Mouse (Mus musculus): ENCODE data around the gene Scd3. TPM values are rescaled to one million over a fixed set of nuclear protein-coding genes. Genes with fewer than 3 reads are reported as not detected.
"Not testable (repeated sequence)": the region's sequence is repeated elsewhere in the genome, so short reads cannot be mapped to it uniquely, and the experiment has no call there.

Scd3 gene
- total RNA-seq, 2 experiments from 2014 or later: 1.9 to 3.0 TPM

DNA sequence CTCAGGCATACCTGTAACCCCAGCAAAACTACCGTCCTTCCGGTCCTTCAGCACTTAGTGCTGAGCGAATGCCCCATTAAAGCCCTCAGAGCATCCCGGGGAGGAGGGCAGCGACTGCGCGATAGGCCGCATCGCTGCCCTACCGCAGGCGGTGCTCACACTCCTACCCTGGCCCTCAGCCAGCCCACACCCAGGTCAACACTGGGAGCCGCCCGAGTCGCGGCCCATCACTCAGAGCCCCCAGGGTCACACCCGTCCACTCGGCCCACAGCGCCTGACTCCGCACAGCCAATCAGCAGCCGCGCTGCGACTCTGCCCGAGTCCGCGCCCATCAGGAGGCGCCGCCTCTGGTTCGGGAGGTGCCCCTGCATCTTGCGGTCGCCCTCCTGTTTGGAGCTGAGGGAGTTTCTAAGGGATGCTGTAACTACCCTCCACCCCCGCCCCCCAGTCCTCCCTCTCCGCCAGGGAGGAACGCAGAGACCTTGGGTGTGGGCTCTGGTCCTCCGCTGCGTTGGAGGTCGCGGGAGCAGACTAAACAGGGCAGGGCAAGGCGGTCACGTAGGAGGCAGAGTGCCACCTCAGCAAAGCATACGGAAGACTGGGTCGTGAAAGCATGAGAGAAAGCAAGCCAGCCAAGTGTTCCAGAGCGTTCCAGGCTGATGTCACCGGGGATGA lies 63.9 kb downstream of the Scd3 start:
- DNase-seq (ENCODE audit: low spot score in 2 of 2): peak; percentile 85 to 91

DNA sequence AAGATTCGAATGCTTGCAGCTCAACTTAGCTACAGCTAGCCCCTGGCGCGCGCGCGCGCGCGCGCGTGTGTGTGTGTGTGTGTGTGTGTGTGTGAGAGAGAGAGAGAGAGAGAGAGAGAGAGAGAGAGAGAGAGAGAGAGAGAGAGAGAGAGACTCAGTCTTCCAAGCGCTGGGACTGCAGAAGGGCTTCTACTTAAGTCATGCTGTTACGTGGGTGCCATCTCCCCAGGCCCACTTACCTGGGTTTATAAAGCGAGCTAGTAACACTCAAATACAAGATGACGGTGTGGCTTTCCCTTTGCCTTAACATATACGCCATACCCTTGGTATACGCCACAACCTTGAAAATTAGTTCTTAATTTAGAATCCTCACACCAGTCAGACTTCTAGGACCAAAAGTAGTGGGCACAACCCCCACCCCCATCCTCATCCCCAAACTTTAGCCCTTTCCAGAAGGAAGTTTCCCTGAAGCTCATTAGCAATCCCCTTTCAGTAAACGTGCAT lies 64.5 kb downstream of the Scd3 start:
- no peak for DNase-seq (ENCODE audit: low spot score in 2 of 2)

DNA sequence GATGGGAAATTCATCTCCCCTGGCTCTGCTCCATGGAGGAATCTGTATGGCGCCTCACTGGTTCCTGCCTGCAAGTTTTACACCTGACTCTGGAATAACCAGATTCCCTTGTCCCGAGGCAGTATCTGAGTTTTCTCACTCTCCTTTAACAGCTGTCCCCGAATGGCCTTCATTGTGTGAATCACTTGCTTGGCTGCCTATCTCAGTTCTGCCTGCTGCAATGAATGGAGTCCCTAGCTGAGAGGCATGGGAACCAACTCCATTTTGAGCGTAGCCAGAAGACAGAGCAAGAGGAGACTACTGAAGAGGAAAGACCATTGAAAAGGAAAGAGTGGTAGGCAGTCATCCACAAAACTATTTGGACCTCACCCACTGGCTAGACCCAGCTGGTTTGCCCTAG lies 70.6 kb downstream of the Scd3 start:
- DNase-seq (ENCODE audit: low spot score in 2 of 2): no peak

DNA sequence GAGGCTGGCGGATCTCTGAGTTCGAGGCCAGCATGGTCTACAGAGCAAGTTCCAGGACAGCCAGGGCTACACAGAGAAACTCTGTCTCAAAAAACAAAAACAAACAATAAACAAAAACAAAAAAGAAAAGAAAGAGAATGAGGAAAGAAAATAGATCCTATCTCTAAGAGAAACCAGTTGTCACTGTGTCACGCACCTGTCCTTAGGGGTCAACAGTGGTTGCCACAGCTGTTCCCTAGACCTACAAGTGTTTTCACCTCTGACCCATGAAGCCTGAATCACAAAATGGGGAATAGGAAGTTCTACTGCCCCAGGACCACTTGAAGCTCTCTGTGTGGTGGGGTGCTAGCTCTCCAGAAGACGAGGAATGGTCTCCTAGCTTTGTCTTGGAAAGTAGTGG lies 71.4 kb downstream of the Scd3 start:
- no peak for DNase-seq (ENCODE audit: low spot score in 2 of 2)

DNA sequence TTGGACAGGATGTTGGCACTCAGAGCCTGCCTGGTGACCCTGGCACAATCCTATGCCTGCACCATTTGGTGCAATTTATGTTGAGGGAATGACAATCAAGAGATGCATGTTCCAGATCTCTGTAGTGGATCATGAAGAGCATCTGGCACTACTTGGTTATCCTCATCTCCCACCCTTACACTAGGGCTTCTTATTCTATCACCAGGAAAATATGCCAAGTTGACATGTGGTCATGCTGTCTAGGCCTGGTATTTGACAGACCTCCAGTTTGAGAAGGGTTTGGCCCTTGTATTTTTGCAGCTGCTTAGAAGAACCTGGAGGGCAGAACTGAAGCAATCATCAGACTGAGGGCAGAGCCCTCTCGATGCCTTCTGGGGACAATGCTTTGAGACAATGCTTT lies 72.3 kb downstream of the Scd3 start:
- no peak for DNase-seq (ENCODE audit: low spot score in 2 of 2)

DNA sequence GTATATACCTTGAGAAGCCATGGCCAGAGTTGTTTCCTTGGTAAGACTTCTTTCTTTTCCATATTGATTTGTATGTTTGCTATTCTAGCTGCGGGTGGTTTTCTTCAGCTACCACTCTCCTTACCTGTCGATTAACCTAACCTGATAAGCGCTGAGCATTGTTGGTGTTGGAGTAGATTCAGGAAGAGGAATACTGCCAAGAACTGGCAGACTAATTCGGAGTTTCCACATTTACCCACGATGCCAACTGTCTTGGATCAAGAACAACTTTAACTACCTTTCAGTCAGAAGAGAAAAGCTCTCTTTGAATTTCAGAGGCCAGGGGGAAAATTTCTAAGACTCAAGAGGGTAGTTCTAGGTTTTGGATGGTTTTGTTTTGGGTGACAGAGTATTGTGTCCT lies 73.8 kb downstream of the Scd3 start:
- DNase-seq (ENCODE audit: low spot score in 2 of 2): no peak

DNA sequence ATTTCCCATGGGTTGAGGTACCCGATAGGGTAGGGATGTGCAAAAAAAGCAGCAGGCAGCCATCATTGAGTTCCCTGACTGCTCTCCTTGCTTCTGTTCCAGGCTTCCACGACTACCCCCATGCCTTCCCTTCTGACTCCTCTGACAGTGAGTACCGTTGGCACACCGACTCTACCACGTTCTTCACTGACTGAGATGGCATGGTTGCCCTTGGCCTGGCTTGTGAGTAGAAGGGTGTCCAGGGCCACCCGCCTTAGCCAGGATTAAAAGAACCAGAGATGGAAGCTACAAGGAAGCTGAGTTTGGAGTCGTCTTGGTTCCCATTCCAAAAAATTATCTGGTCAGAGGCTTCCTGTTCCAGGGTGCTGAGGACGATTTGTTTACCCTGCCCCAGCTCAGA lies 74.9 kb downstream of the Scd3 start:
- DNase-seq (ENCODE audit: low spot score in 2 of 2): no peak

DNA sequence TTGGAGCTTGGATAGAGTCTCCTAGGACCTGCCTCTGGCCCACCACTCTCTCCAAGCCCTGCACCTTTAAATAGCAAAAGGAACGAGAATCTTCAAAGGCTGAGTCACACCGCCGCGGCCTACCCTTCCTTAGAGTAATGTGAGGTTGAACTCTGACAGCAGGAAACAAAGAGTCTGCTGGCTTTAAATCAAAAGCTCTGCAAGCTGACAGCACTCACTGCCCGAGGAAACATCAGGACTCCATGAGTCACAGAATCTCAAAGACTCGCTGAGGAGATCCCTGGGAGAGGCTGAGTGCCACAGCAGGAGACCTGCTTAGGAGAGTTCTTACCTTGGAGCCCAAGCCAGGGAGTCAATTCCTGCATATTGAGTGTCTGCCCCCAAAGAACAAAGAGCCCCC lies 77.7 kb downstream of the Scd3 start:
- DNase-seq (ENCODE audit: low spot score in 2 of 2): peak in 1 of 2 experiments; percentile 15

DNA sequence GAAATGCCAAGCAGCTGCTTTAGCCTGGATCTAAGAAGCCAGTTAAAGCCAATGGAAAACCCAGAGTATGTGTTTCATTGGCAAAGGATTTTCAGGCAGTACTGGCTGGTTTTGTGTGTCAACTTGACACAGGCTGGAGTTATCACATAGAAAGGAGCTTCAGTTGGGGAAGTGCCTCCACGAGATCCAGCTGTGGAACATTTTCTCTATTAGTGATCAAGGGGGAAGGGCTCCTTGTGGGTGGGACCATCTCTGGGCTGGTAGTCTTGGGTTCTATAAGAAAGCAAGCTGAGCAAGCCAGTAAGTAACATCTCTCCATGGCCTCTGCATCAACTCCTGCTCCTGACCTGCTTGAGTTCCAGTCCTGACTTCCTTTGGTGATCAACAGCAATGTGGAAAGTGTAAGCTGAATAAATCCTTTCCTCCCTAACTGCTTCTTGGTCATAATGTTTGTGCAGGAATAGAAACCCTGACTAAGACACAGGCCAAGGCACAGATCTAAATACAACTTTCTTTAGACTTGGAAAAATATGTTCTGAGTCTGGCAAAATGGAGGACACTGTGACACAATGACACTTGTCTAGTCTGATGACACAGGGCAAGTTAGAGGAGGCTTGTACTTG lies 78.9 kb downstream of the Scd3 start:
- not testable (repeated sequence) for DNase-seq (ENCODE audit: low spot score in 2 of 2)

DNA sequence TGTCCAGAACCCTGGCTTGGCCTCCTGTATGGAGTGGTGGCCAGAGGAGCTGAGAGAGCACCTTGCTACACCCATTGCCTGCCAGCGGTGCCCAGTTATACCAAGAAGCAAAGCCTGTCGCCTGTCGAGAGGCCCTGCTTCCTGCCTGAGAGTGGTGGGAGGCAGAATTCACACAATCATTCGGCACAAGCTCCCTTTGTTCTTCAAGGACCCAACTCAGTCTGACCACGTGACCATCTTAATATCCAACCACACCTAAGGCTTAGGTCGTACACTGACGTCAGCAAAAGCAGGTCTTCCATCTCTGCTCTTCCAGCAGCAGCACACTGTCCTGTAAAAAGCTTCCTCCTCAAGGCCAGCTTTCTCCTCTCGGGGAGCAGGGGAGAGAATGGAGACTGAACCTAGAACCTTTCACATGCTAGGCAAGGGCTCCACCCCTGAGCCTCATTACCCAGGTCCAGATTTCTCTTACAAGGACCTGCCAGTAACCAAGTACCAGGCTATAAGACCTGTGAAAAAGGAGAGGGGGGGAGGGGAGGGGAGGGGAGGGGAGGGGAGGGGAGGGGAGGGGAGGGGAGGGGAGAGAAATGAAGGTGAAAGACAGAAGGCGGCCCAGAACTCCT lies 79.6 kb downstream of the Scd3 start:
- DNase-seq (ENCODE audit: low spot score in 2 of 2): no peak

DNA sequence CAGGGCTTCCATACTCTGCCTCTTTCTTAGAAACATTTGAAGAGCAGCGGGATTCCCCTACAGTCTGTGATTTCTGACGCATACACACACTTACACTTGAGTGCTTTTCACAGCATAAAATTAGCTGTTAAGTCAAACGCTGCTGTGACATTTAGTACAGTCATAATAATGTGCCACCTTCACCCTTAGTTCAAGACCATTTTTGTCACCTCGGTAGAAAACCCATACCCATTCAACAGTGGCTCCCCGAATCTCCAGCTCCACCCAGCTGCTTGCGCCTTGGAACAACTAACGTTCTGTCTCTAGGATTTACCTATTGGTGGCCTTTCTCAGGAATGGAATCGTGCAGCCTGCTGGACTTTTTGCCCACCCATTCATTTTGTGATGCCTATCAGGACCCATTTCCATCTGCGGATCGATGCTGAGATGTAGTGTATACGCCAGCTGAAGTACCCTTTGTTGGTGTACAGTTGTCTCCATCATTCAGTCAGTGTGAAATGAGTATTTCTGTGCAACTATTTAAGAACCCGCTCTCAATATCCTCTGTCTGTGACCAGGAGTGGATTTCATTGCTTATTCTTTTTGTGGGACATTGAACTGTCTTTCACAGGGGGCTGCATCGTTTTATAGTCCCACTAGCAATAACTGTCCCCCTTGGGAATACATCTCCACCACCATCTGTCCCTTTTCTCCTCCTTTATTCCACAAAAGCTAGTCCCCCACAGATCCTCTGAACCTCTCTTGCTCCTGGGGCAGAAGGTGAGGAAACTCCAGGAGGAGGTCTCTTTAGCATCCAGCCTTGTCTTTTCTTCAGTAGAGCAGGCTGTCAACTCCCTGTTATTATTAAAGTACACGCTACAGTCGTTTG lies 80.3 kb downstream of the Scd3 start:
- no peak for DNase-seq (ENCODE audit: low spot score in 2 of 2)

DNA sequence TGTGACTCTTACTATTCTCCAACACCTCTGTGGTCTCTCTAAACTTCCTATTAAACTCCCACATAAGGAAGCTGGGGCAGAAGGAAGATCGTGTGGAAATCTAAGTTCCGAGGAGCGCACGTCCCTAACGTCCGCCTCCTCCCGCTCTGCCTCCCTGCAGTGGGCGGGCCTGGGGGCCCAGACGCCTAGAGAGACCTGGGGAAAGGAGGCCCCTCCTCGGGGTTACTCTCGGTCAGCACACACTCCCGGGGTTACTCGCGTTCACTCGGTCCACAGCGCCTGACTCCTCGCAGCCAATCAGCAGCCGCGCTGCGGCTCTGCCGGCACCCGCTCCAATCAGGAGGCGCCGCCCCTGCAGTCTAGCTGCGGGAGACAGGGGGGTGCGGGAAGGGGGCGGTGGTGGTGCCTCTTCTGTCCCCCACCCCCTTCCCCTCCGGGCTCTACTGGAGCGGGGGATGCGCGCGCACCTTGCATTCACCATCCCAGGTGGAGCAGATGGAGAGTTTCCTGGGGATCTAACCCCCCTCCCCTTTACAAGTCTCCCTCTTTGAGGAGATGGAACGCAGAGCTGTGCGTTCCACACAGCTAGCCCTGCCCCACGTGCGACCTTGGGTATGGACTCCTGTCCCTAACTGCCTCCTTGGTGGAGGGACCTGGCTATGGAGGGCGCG lies 81.1 kb downstream of the Scd3 start:
- DNase-seq (ENCODE audit: low spot score in 2 of 2): peak; percentile 85 to 93

DNA sequence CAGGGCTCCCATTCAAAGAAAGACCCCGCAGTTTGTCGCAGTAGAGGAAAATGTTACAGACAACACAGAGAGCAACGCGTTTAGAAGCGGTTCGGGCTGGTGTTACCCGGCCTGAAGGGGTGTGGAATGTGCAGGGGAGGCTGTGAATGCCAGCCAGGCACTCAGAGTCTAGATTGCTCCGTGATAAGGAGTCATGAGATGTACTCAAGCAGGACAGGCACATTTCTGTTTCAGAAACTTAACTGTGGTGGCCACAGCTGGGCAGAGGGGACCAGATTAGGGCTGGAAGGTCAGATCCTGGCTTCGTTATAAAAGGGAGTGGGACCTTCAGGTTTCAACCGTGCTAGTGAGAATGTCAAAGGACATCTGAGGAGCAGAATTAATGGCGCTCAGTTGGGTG lies 81.7 kb downstream of the Scd3 start:
- no peak for DNase-seq (ENCODE audit: low spot score in 2 of 2)

DNA sequence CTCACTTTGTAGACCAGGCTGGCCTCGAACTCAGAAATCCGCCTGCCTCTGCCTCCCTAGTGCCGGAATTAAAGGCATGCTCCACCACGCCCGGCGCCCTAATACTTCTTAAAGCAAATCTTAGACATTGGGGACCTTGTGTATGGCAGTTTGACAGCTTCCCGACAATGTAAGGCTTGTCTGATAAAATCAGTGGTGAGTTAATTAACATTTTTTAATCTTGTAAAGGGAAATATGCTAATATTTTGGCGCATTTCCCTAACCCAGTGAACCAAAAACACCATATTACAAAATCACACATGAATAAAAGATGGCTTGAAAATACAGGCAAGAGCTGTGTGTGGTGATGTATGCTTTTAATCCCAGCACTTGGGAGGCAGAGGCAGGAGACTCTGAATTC lies 82.5 kb downstream of the Scd3 start:
- no peak for DNase-seq (ENCODE audit: low spot score in 2 of 2)

DNA sequence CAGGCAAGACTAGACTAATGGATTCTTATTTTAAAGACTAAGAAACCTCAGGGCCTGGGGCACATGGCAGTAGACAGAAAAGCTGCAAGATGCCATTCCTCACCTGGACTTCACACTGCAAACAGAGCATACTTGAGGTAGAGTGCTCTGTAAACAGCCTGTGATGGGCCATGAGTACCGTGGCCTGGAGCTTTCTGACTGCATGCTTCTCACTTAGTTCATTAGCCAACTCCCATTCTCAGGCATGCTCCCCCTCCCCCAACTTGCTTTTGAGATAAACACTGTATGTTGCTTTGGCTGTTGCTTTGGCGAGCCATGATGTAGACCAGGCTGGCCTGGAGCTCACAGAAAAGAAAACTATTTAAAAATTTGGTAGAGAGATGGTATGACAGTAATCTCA lies 83.0 kb downstream of the Scd3 start:
- no peak for DNase-seq (ENCODE audit: low spot score in 2 of 2)

DNA sequence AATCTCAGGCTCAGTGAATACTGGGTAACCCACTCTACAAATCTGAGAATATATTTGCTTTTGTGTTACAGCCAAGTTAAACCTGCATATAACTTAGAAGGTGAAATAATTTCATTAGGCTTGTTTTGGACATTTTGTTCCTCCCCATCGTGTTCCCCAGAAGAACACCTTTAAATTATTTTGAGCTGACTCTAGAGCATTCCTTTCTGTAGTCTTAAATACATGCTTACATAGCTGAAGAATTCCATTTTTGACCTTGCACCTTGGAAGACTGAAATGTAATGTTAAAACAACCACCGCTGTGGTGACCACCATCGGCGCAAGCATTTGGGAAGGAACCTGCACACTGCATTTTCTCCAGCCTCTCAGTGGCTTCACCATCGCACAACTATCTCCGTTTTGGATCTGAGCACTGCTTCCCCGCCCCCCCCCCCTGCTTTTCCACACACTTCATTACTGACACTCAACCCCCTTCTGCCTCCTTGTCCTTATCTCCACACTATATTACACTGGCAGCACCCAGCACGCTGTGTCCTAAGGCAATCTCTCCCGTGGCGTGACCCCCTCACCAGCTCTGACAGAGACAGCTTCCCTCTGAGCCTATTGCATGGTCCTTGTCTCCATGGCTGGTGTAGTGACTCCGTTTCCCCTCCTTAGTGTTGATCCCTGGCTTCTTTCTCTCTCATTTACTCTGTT lies 84.5 kb downstream of the Scd3 start:
- no peak for DNase-seq (ENCODE audit: low spot score in 2 of 2)

DNA sequence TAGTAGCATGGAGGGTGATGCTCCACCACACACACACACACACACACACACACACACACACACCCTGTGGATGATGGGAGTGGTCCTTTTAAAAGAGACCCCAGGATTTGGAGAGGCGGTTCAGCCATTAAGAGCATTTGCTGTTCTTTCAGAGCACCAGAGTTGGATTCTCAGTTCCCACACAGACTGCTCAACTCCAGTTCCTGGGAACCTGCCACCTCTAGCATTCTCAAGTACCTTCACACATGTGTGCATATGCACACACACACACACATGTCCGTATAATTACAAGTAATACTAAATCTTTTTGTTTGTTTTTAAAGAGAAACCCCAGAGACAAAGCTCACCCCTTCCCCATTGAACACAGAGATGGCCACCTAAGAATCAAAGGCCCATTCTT lies 89.0 kb downstream of the Scd3 start:
- no peak for DNase-seq (ENCODE audit: low spot score in 2 of 2)

DNA sequence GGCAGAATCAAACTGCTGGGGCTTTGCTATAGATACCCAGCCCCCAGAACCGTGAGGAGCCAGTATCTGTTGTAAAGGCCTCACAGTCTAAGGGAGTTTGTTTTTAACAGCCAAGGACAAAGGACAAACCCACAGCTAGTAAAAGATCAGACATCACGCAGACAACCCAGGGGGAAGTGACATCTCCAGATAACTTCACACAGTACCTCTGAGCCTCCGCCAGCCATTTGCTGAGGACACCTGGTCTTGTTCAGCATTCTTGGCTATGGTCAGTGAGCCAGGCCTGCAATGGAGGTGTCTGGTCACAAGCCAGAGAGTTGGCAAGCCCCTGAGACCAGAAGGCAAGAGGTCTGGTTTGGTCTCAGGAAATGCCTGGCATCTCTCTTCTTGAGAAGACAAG lies 89.4 kb downstream of the Scd3 start:
- no peak for DNase-seq (ENCODE audit: low spot score in 2 of 2)

DNA sequence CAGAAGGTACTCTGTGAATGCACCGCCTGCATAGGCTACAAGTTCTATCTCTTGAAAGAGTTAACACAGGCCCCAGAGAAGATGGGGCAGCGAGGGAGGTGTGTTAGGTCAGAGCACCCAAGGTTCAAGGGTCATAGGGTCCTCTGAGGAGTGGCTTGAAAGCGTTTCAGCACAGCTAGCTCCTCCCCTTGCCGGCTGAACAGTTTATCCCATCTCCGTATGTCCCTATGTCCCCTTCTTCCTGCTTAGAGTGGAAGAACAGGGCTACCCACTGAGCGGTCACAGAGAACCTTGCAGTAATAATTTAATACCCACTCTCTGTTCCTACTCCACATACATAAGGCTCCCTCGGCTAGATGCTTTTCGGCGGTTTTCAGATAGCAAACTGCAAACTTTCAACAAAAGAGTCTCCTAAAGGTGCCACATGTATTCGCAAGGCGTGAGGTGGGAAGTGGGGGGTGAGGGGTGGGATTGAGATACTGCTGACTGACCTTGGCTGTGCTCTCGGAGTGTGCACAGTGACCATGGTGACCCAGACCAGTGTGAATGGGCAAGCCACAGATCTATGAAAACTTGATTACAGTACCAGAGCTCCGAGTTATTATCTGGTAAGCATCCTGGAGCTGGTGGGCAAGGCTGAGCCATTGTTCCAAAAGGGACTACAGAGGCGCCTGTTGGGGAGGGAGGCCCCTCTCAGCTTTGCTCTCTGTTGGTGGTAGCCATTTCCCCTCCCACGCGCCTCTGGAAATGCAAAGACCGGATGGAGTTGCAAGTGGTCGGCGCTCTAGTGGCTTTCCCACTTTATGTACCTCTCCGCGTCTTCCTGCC lies 90.1 kb downstream of the Scd3 start, which contains the start of gene Scd2:
TSS of gene Scd2 (plus strand) at position 734 of the 828 bp plus-strand sequence.
- no peak for DNase-seq (ENCODE audit: low spot score in 2 of 2)

Measured in left cerebral cortex, adult 18-20 months (tissue).